Mouse (Mus musculus) lung, postnatal 36 days (tissue): ENCODE measurements around the gene Resf1.
"Not testable (repeated sequence)": the region's sequence is repeated elsewhere in the genome, so short reads cannot be mapped to it uniquely, and the experiment has no call there.

Experiments used
- DNase-seq: peaks from one replicate; pipeline ENCODE4 v3.0.0; 2022; ENCODE audit warnings: mixed read lengths

The Resf1 gene

GRCm38 (mm10) chr6:149348211-149348610 is 39.0 kb downstream of the Resf1 start:
- DNase-seq = not testable (repeated sequence)

- no peak for DNase-seq
Measured at GRCm38 (mm10) chr6:149354826-149355495, 45.7 kb downstream of the Resf1 start.

- not testable (repeated sequence) for DNase-seq
Measured at GRCm38 (mm10) chr6:149355799-149356198, 46.6 kb downstream of the Resf1 start.

GRCm38 (mm10) chr6:149357155-149357554 is 47.9 kb downstream of the Resf1 start:
- no peak for DNase-seq

GRCm38 (mm10) chr6:149362533-149362932 is 53.3 kb downstream of the Resf1 start:
- not testable (repeated sequence) for DNase-seq

- DNase-seq = not testable (repeated sequence)
Measured at GRCm38 (mm10) chr6:149365975-149366374, 56.8 kb downstream of the Resf1 start.

GRCm38 (mm10) chr6:149366403-149366802 is 57.2 kb downstream of the Resf1 start:
- no peak for DNase-seq

GRCm38 (mm10) chr6:149374986-149375457 is 65.8 kb downstream of the Resf1 start:
- DNase-seq = peak; percentile 93

- DNase-seq = no peak
Measured at GRCm38 (mm10) chr6:149383531-149383930, 74.3 kb downstream of the Resf1 start.
